Mouse (Mus musculus): Measurements from ENCODE around the gene Cgrrf1. TPM values are rescaled to one million over a fixed set of nuclear protein-coding genes. Genes with fewer than 3 reads are reported as not detected.
A peak's percentile ranks its signal among the peaks of the same experiment; 100 is the strongest.
"Not testable (repeated sequence)": the region's sequence is repeated elsewhere in the genome, so short reads cannot be mapped to it uniquely, and the experiment has no call there.

Cgrrf1 gene
- total RNA-seq (2021) = 10 to 100 TPM; 31.2 to 33.3 TPM
- long read RNA-seq, experiment 1, transcript Cgrrf1-201 (6 exons, 1,324 nt) = major isoform, 18 of 24 reads
- long read RNA-seq, experiment 1, partial matches to known transcripts = 0 of 24 reads
- long read RNA-seq, experiment 1, other reads (novel, unspliced or antisense) = 3 of 24 reads
- long read RNA-seq, experiment 2, transcript Cgrrf1-201 (6 exons, 1,324 nt) = major isoform, 26 of 33 reads
- long read RNA-seq, experiment 2, partial matches to known transcripts = 0 of 33 reads
- long read RNA-seq, experiment 2, other reads (novel, unspliced or antisense) = 4 of 33 reads

DNA sequence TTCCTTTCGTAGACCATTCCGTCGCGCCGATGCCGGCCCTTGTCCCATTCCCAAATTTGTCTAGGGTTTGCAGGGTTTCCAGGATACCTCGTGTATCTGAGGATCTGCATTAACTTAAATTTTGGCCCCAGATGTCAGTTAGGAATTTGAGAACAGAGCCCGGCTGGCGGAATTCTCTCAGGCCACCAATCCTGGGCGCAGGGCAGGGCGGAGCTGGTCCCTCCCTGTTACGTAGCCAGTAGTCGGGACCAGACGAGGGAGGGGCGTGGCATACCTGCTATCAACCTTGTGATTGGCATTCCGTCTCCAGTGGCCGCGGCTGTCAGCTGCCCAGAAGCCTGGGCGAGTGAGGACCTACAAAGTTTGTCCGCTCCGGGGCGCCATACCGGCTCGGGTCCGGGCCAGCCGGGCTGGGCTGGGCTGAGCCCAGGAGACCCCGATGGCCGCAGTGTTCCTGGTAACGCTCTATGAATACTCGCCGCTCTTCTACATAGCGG lies at the start of gene Cgrrf1:
Gene Cgrrf1, plus strand, starts transcription at position 289 of the 497 bp plus-strand sequence.
- DNase-seq (ENCODE audit: low spot score in 2 of 2) = peak; percentile 86 to 95

- DNase-seq (ENCODE audit: low spot score in 2 of 2) = no peak
These were observed 49.6 kb upstream of the Cgrrf1 start for GRCm38 (mm10) chr14:46782187-46782828.

GRCm38 (mm10) chr14:46783327-46783926 lies 48.5 kb upstream of the Cgrrf1 start:
- DNase-seq (ENCODE audit: low spot score in 2 of 2) = no peak

GRCm38 (mm10) chr14:46785247-46785646 lies 46.7 kb upstream of the Cgrrf1 start:
- DNase-seq (ENCODE audit: low spot score in 2 of 2) = no peak

GRCm38 (mm10) chr14:46787454-46787786 lies 44.5 kb upstream of the Cgrrf1 start:
- no peak for DNase-seq (ENCODE audit: low spot score in 2 of 2)

DNA sequence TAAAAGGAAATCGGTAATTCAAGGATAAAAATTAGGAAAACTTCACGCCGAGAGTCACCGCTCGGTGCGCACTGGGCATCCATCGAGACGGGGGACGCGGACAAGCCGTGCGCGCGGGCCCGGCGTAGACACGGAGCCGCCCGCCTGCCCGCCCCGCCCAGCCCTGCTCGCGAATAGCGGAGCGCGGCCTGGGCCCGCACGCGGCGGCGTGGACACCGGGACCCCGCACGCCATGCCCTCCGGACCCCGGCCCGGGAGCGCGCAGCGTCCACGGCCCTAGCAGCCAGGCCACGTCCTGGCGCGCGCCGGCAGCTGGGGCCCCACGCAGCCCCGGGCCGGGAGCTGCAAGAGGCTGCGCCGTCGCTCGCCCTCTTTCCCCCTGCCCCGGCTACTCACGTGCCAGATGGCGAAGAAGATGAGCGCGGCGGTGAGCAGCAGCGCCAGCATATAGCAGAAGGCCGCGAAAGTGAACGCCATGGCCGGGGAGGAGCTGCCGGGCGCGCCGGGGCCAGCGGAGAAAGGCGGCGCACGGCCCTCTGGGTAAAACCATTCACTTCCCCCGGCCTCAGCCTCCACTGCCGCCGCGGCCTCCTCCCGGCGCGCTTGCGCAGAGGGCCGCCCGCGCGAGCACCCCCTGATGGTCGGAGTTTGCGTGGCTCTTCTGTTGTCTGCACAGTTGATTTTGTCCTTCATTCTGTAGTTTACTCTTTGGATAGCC lies 44.0 kb upstream of the Cgrrf1 start, which contains the start of gene Cnih1:
Gene Cnih1, minus strand, starts transcription at position 625 of the 718 bp plus-strand sequence.
- peak; percentile 89 for DNase-seq (ENCODE audit: low spot score in 2 of 2)

DNA sequence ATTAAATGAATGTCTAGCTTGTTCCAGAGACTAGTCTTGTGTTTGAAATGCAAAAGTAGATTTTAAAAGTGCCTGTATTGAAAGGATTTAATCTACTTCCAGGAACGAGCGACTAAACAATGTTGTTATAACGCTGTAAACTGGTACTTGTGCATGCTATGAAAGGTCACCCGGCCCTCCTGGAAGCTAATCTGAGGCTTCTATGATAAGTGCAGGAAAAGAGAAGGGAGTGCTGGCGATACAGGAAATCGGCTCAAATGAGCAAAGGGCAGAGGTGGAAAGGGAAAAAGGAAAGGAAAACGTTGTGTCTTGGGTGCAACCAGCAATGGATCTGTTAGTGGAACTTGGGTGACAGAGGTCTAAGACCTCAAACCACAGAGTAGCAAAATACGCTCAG lies 43.4 kb upstream of the Cgrrf1 start:
- DNase-seq (ENCODE audit: low spot score in 2 of 2) = no peak

DNA sequence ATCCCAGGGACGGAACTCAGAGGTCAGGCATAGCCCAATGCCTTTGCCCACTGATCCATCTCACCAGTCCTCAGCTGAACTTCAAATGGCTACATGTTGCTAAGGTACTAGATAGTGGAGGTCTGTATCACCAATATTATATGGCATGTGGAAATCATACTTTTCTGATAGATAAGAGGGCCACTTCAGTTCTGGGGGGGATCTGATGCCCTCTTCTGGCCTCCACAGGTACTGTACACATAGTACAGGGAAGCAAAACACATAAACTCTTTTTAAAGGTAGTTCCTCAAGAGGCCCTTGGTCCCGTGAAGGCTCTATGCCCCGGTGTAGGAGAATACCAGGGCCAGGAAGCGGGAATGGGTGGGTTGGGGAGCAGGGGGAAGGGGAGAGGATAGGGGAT lies 41.6 kb upstream of the Cgrrf1 start:
- DNase-seq (ENCODE audit: low spot score in 2 of 2) = no peak

DNA sequence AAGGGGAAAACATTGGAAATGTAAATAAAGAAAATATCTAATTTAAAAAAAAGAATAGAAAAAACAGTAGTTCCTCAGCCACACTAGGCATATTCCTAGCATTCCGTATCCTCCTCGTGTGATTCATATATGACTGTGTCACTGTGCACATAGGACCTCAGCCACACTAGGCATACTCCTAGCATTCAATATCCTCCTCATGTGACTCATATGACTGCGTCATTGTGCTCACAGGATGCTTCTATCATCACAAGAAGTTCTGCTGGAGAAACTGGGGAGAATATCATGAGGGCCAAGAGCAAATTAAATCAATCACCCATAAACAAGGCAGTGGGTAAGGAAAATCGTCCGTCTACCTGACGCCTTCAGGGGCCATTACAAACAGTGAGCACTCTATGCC lies 41.2 kb upstream of the Cgrrf1 start:
- DNase-seq (ENCODE audit: low spot score in 2 of 2) = no peak

DNA sequence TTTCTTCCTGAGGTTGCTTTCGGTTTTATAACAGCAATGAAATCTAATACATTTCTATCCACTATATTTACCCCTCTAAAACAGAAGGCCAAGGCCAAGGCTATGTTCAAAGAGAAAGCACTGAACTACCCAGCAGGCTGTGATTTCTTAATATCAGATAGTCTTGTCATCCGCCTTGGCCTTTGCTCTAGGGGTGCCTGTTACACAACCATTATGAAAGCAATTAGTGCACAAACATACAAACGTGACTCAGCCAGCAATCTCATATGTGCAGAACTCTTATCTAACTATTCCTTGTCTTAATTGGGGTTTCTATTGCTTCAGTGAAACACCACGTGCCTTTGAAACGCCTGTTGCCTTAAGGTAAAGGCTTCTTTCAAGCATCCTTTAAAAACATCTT lies 37.8 kb upstream of the Cgrrf1 start:
- DNase-seq (ENCODE audit: low spot score in 2 of 2) = no peak

GRCm38 (mm10) chr14:46800684-46801345 lies 31.1 kb upstream of the Cgrrf1 start:
- DNase-seq (ENCODE audit: low spot score in 2 of 2) = no peak

- DNase-seq (ENCODE audit: low spot score in 2 of 2) = no peak
These were observed 28.7 kb upstream of the Cgrrf1 start for GRCm38 (mm10) chr14:46803259-46803658.

DNA sequence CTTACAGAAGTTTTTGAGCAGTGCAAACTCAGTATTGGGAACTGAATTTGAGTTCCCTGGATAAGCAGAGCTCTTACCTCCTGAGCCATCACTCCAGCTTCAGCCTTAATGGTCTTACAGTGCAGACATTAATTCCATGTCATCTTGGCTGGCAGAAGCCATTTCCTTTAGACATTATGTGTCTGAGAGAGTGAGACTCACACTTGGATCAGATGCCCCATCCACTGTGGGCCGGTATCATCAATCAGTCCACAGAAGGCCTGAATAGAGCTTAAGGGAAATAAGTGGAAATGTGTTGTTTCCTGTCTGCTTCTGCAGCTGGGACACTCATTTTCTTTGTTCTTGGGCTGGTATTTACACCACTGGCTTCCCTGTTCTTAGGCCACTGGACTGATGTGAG lies 28.1 kb upstream of the Cgrrf1 start:
- DNase-seq (ENCODE audit: low spot score in 2 of 2) = no peak

DNA sequence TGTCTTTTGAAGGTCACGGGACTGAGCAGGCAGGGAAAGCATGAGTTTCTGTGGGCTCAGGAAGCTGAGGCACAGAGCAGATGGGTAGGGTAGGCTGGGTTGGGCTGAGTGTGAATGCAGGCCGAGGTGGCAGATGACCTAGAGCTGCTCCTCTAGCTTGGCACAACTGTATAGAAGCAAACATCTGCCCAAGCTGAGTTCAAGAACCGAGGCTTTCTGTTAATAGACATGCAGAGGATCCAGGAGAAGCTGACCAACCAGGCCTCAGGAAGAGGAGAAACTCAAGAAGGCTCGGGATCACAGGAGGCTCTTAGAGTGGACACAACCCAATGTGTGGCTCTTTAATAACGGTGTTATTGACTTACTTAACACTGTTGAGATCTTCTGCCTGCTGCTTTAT lies 25.7 kb upstream of the Cgrrf1 start:
- DNase-seq (ENCODE audit: low spot score in 2 of 2) = no peak

DNA sequence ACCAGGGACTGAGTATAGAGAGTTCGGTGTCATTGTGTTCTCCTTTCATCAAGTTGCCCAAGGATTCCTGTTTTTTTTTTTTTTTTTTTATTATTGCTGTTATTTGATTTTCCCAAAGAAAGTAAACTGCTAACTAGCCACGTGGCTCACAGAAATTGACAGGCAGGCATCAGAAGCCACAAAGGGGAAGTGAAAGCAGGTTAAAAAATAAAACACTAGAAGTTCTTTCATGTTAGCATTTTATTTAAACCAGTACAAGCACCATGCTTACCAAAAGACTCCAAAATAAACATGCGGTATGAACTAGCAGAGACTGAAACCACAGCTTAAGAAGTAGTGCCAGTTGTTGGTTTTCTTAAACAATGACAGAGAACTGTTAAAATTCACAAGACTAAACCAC lies 24.0 kb upstream of the Cgrrf1 start:
- DNase-seq (ENCODE audit: low spot score in 2 of 2) = no peak

DNA sequence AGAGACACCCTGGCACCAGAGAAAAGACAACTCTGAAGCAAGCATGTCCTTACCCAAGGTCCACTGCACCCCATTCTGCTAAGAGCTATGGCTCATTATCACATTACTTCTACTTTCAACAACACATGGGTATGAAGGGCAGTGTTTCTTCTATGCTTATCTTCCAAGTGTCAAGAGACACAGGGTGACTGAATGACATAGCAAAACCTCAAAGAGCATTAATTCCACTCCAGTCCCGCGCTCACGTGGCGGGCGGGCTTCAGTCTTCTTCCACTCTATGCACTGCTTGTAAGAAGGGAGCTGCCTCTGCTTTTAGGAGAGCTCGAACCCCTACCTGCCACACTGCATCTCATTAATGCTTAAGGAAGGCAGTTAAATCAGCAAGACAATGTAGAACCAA lies 16.3 kb upstream of the Cgrrf1 start:
- no peak for DNase-seq (ENCODE audit: low spot score in 2 of 2)

GRCm38 (mm10) chr14:46816916-46817622 lies 14.9 kb upstream of the Cgrrf1 start:
- no peak for DNase-seq (ENCODE audit: low spot score in 2 of 2)

GRCm38 (mm10) chr14:46818743-46819142 lies 13.2 kb upstream of the Cgrrf1 start:
- DNase-seq (ENCODE audit: low spot score in 2 of 2) = no peak

GRCm38 (mm10) chr14:46819961-46820360 lies 12.0 kb upstream of the Cgrrf1 start:
- not testable (repeated sequence) for DNase-seq (ENCODE audit: low spot score in 2 of 2)

DNA sequence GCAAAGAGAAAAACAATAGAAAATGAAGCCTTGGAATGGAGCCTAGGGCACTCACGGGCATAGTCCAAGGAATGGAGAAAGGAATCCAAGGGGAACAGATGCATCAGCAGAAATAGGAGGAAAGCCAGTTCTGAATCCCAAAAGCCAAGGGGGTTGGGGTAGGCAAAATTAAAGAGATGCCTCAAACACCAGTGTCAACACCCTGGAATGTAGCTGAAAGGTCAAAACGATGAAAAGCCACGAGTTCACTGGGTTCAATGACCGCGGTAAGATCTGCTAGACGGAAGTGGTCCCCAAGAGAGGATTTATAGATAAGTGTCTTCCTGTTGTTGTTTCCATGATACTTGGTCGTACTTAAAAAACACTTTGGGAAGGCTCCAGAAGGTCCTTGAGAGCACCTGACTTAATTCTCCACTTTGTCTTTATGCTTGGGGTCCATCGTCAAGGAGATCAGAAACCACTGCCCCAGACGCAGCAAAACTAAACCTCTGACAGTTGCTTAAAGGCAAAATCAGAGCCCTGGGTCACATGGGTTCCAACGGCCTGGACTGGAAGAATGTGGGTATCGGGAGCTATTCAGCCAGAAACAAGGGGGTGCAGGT lies 10.6 kb upstream of the Cgrrf1 start:
- DNase-seq (ENCODE audit: low spot score in 2 of 2) = no peak

All from gastrocnemius, postnatal 4 days (tissue).